Mouse (Mus musculus): ENCODE results near the gene Spon1.

DNA sequence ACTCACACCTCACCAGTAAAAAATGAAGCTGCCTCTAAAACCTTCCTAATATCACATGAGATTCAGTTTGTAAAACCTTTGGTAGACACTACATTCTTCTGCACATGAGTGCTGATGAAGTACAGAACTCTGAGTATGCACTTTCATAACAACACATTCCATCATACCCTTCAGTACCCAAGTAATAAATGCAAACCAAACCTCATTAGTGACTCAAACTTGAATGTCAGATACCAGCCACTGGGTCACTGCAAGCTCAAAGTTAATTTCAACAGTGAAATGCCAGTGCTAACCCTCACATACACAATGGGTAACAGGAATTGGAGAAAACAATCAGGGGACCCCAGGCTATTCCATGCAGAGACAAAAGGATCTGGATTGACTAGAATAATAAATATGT, 203.4 kb downstream of the Spon1 start:
- TF ChIP-seq POLR2A (IDR thresholded peaks at IDR 0.05; ENCODE audit: borderline replicate concordance, insufficient read depth, low read length) = no peak
- TF ChIP-seq CTCF (IDR thresholded peaks at IDR 0.05; ENCODE audit: borderline replicate concordance, insufficient read depth, low read depth, low read length) = no peak

Measured in cerebellum, adult 2 months (tissue).